Mouse (Mus musculus): ENCODE measurements around the gene Plscr2. TPM values are rescaled to one million over a fixed set of nuclear protein-coding genes. Genes with fewer than 3 reads are reported as not detected.

Gene Plscr2
- total RNA-seq (2021), result 1 to 10 TPM; 1.3 TPM
- long read RNA-seq, experiment 1, result 0 reads
- long read RNA-seq, experiment 2, partial matches to known transcripts, result 0 of 1 reads
- long read RNA-seq, experiment 2, other reads (novel, unspliced or antisense), result 0 of 1 reads

GRCm38 (mm10) chr9:92275486-92276207 is at the start of gene Plscr2:
TSS of gene Plscr2 (plus strand) at chr9:92275602.
- no peak for DNase-seq (ENCODE audit: low spot score in 2 of 2)

- DNase-seq (ENCODE audit: low spot score in 2 of 2), result no peak
These were observed 49.2 kb upstream of the Plscr2 start for GRCm38 (mm10) chr9:92226127-92226655.

- DNase-seq (ENCODE audit: low spot score in 2 of 2), result no peak
These were observed 48.6 kb upstream of the Plscr2 start for GRCm38 (mm10) chr9:92226795-92227194.

DNA sequence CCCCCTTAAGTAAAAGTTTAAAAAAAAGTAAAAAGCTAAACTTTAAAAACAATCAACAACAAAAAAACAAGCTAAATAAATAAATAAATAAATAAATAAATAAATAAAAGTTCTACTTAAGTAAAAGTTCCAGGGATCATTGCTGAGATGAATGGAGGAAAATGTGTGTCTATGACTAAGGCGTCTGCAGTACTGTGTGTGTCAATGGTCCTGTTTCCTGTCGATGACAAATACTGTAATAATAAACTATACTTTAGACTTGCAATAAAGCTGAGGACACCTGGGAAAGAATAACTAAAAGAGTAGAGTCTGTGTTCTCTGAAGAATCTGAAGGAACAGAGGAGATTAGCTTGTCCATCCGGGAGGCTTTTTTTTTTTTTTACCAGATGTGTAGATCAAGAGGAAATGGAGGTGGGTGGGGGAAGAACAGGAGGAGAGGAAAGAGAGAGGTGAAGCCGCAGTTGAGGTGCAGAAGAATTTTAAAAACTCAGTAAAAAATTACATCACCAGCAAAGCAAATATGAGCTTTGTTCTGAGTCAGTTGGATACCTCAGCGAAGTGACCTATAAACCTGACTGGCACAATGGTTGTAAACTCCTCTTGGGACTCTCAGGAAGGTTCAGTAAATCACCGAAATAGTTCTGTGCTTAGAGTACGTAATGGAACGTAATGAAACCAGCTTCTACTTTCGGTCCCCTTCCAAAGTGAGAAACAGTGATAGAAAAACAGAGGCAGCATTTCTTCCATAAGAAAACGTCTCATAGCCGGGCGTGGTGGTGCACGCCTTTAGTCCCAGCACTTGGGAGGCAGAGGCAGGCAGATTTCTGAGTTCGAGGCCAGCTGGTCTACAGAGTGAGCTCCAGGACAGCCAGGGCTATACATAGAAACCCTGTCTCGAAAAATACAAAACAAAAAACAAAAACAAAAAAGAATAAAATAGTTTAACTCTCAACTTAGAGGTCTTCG is 46.3 kb upstream of the Plscr2 start:
- no peak for DNase-seq (ENCODE audit: low spot score in 2 of 2)

DNA sequence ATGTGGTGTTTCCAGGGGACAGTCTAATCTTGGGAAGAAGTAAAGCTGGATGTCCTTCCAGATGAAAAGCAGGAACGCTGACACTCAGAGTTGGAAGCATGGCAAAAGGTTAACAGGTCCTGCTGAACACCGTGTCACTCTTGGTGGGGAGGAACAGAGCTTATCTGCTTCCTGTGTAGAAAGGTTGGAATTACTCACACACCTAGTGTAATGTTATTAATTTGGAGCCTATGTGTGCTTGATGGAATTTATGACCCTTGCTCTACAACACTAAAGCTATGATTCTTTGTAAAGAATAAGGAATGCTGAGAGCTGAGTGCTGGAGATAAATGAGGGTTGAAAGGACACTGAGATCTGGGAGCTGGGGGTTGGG is 45.6 kb upstream of the Plscr2 start:
- DNase-seq (ENCODE audit: low spot score in 2 of 2), result no peak

GRCm38 (mm10) chr9:92234901-92235458 is 40.4 kb upstream of the Plscr2 start:
- no peak for DNase-seq (ENCODE audit: low spot score in 2 of 2)

GRCm38 (mm10) chr9:92248773-92249446 is 26.5 kb upstream of the Plscr2 start:
- no peak for DNase-seq (ENCODE audit: low spot score in 2 of 2)

GRCm38 (mm10) chr9:92249447-92249852 is 26.0 kb upstream of the Plscr2 start, which contains the start of gene Plscr1:
TSS of gene Plscr1 (plus strand) at chr9:92249750.
- DNase-seq (ENCODE audit: low spot score in 2 of 2), result no peak

DNA sequence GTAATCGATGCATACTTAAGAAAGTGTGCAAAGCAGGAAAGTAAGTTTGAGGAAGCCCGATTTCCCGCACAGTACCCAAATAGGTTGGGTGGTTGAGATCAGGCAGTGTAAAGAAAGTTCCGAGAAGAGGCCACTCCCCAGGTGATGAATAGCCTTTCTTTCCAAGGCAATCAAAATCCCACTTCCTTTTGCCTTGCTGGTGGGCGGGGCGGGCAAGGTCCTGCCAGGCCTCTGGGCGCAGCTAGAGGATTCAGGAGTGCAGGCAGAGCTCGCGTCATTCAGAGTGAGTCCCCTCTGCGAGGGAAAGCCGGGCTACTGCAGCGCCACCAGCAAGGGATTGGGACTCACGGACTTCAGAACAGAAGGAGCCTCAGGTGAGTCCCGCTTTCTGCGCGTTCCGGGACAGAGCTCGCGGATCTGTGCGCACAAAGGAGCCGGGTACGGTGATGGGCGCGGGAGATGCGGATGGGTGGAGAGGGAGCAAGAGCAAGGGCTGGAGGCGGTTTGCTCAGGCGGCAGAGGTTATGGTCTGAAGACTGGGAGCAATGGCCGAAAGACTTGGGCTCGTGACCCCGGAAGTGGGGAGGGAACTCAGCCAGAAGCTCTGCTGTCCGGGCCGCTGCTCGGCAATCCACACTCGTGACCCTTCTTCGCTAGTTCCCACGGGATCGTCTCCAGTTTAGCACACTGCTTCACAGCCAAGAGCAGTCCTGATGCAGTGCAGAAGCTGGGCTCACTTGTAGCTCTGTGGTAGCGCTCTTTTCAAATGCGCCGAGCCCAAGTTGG is 25.2 kb upstream of the Plscr2 start:
- peak; percentile 51 to 84 for DNase-seq (ENCODE audit: low spot score in 2 of 2)

DNA sequence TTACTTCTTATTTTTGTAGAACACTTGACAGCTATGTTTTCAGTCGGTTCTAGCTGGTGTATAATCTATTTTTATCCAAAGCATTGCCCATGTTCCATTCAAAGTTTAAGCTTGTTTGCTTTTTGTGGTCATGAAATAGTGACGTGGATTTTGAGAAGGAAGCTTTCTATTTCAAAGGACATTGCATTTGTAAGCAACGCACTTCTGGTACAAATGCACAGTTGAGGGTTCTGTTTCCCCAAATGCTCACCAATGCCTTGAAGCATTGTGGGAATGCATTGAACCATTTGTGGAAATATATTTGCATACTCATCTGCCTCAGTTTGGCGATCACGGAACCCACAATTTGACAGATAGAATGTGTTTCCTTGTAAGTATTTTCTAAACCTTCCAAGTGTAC is 22.7 kb upstream of the Plscr2 start:
- DNase-seq (ENCODE audit: low spot score in 2 of 2), result no peak

DNA sequence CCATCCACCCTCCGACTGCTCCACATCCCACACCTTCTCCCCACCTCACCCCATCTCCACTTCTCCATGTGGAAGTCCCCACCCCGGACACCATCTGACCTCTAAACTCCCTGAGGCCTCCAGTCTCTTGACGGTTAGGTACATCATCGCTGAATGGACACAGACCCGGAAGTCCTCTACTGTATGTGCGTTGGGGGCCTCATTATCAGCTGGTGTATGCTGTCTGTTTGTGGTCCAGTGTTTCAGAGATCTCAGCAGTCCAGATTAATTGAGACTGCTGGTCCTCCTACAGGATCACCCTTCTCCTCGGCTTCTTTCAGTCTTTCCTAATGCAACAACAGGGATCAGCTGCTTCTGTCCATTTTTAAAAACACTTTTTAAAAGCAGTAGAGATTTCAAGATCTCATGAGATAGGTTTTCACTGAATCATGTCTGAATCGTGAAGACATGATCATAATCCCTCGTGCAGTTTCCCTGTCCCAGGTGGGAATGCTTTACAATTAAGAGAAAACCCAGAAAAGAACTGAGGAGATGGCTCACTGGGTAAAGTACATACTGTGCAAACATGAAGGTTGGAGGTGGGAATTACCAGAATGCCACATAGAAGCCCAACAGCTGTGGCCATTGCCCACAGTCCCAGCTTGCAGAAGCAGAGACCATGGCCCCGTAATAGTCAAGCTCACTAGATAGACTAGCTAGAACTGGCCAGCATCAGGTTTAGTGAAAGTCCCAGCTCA is 21.6 kb upstream of the Plscr2 start:
- no peak for DNase-seq (ENCODE audit: low spot score in 2 of 2)

- DNase-seq (ENCODE audit: low spot score in 2 of 2), result no peak
These were observed 14.8 kb upstream of the Plscr2 start for GRCm38 (mm10) chr9:92260481-92261159.

DNA sequence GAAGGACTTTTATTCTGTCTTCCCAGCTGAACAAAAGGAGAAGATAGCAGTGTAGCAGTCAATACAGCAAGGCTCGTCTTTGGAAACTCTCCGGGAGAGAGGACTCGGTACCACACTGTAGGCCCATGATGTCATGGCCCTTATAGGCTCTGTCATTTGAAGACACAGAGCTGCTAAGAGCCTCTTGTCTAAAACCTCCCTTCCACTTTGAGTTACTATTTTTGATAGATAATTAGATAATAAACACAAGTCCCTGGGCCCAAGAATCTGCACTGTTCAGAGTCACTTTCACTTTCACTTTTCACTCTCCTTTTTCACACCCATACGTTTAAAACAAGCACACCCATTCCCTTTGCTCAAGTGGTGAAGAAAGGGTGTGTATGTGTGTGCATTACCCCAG is 9.7 kb upstream of the Plscr2 start:
- no peak for DNase-seq (ENCODE audit: low spot score in 2 of 2)

GRCm38 (mm10) chr9:92266558-92267171 is 8.7 kb upstream of the Plscr2 start:
- no peak for DNase-seq (ENCODE audit: low spot score in 2 of 2)

GRCm38 (mm10) chr9:92267732-92268131 is 7.7 kb upstream of the Plscr2 start:
- no peak for DNase-seq (ENCODE audit: low spot score in 2 of 2)

DNA sequence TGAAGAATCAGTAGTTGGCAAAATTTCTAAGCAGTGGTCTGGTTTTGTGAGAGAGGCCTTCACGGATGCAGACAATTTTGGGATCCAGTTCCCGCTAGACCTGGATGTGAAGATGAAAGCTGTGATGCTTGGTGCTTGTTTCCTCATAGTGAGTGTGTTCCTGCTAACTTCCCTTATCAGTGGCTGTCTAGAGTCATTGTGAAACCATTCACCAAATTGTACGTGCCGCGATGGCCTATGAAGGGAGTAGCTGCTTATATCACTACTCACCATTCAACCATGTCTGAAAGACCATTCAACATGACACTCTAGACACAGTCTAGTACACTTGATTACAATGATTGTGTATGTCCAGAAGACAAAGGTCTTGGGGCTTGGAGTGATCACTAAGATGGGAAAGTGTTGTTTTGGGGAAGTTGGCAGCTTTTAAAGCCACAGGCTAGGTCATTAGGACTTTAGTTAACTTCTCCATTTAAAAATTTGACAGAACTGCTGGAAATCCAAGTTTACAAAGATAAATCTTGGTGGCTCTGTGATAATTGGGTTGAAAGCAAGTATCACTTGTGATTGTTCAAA is 5.5 kb upstream of the Plscr2 start:
- DNase-seq (ENCODE audit: low spot score in 2 of 2), result no peak

- DNase-seq (ENCODE audit: low spot score in 2 of 2), result peak; percentile 46 to 80
These were observed 4.5 kb upstream of the Plscr2 start for GRCm38 (mm10) chr9:92270927-92271326.

- DNase-seq (ENCODE audit: low spot score in 2 of 2), result no peak
These were observed 2.8 kb upstream of the Plscr2 start for GRCm38 (mm10) chr9:92272650-92273049.
